Mouse (Mus musculus) CH12.LX (cell line): Measurements from ENCODE around the gene Atn1. TPM values are rescaled to one million over a fixed set of nuclear protein-coding genes. Genes with fewer than 3 reads are reported as not detected.

Experiments used
- DNase-seq: peaks from one replicate; pipeline ENCODE4 v3.0.0-alpha.2; 2013; ENCODE audit errors: extremely low read depth
- H3K27ac ChIP-seq: 2 replicates; pipeline ENCODE4 v1.5.1; 2012; ENCODE audit warnings: low read depth, mild to moderate bottlenecking, control low read depth, moderate library complexity; ENCODE audit not compliant: insufficient read depth
- H3K27me3 ChIP-seq: replicated peaks from 2 replicates; pipeline ENCODE3; 2012; ENCODE audit warnings: inconsistent platforms
- H3K36me3 ChIP-seq, 2 experiments: replicated peaks in 1 of 2; 2 replicates each; pipeline versions ENCODE3 to v1.6.1; 2012; ENCODE audit warnings: inconsistent platforms in 1 of 2, low read length in 1 of 2, mild to moderate bottlenecking in 1 of 2, mixed read lengths in 1 of 2, moderate library complexity in 1 of 2; ENCODE audit not compliant: control insufficient read depth in 1 of 2, insufficient read depth in 1 of 2
- H3K4me1 ChIP-seq, 2 experiments: 2 replicates each; pipeline ENCODE4 v1.6.1; 2012; ENCODE audit warnings: inconsistent platforms in 1 of 2, moderate library complexity in 1 of 2; ENCODE audit not compliant: insufficient read depth in 2 of 2, control insufficient read depth in 1 of 2
- H3K4me2 ChIP-seq: 2 replicates; pipeline ENCODE4 v1.6.1; 2012; ENCODE audit warnings: low read depth, mild to moderate bottlenecking, control low read depth; ENCODE audit not compliant: poor library complexity, insufficient read depth, severe bottlenecking
- H3K4me3 ChIP-seq, 3 experiments: fragments of 150-350 bp in 1 of 3; sonication (generic) in 1 of 3; replicated peaks in 1 of 3; 2 replicates each; pipeline versions ENCODE3 to v1.5.1; 2011 to 2012; ENCODE audit warnings: low read depth in 2 of 3, low read length in 2 of 3, mild to moderate bottlenecking in 2 of 3, moderate library complexity in 2 of 3, control low read depth in 1 of 3, improper control_type of control experiment in 1 of 3, inconsistent platforms in 1 of 3, mixed read lengths in 1 of 3; ENCODE audit not compliant: poor library complexity in 1 of 3
- H3K79me2 ChIP-seq: replicated peaks from 2 replicates; pipeline ENCODE4 v1.6.1; 2012; ENCODE audit warnings: mild to moderate bottlenecking, moderate library complexity; ENCODE audit not compliant: control insufficient read depth, poor library complexity, insufficient read depth, severe bottlenecking; ENCODE audit errors: extremely low read depth
- H3K9ac ChIP-seq: 2 replicates; pipeline ENCODE4 v1.6.1; 2012; ENCODE audit warnings: low read depth, mild to moderate bottlenecking, control low read depth, moderate library complexity; ENCODE audit not compliant: insufficient read depth
- H3K9me3 ChIP-seq: replicated peaks from 2 replicates; pipeline ENCODE3; 2012; ENCODE audit warnings: low read length, inconsistent platforms, mixed read lengths
- BHLHE40 ChIP-seq: IDR thresholded peaks from 2 replicates; pipeline ENCODE4 v1.6.1; 2011; ENCODE audit warnings: mild to moderate bottlenecking, low read depth, low read length, improper control_type of control experiment
- CHD1 ChIP-seq: IDR thresholded peaks from 2 replicates; pipeline ENCODE4 v1.6.1; 2012; ENCODE audit warnings: low read depth, low read length, improper control_type of control experiment, inconsistent platforms
- CTCF ChIP-seq, 2 experiments: IDR thresholded peaks in 1 of 2; conservative IDR thresholded peaks in 1 of 2; 2 replicates each; pipeline ENCODE4 v1.5.1; 2011 to 2012; ENCODE audit warnings: low read depth in 2 of 2, low read length in 2 of 2, improper control_type of control experiment in 1 of 2, inconsistent platforms in 1 of 2, mild to moderate bottlenecking in 1 of 2, moderate library complexity in 1 of 2
- ELF1 ChIP-seq: IDR thresholded peaks from 2 replicates; pipeline ENCODE4 v1.6.1; 2014; ENCODE audit warnings: low read depth, mild to moderate bottlenecking, inconsistent platforms, low read length, improper control_type of control experiment
- ETS1 ChIP-seq: conservative IDR thresholded peaks from 2 replicates; pipeline ENCODE4 v1.6.1; 2012; ENCODE audit warnings: low read depth, mild to moderate bottlenecking, inconsistent platforms, low read length, improper control_type of control experiment, moderate library complexity
- GABPA ChIP-seq: IDR thresholded peaks from 2 replicates; pipeline ENCODE4 v1.6.1; 2012; ENCODE audit warnings: low read depth, low read length, improper control_type of control experiment, inconsistent platforms; ENCODE audit not compliant: insufficient replicate concordance
- HCFC1 ChIP-seq: IDR thresholded peaks from 2 replicates; pipeline ENCODE4 v1.6.1; 2012; ENCODE audit warnings: low read depth, mild to moderate bottlenecking, inconsistent platforms, low read length, improper control_type of control experiment
- IRF4 ChIP-seq: IDR thresholded peaks from 2 replicates; pipeline ENCODE4 v1.6.1; 2014; ENCODE audit warnings: low read depth, mild to moderate bottlenecking, inconsistent platforms, low read length, improper control_type of control experiment
- JUND ChIP-seq: conservative IDR thresholded peaks from 2 replicates; pipeline ENCODE4 v1.6.1; 2011; ENCODE audit warnings: low read depth, low read length, improper control_type of control experiment
- MAFK ChIP-seq: IDR thresholded peaks from 2 replicates; pipeline ENCODE4 v1.6.1; 2011; ENCODE audit warnings: low read length, improper control_type of control experiment; ENCODE audit not compliant: insufficient replicate concordance
- MAZ ChIP-seq: IDR thresholded peaks from 2 replicates; pipeline ENCODE4 v1.6.1; 2012; ENCODE audit warnings: low read depth, mild to moderate bottlenecking, inconsistent platforms, low read length, improper control_type of control experiment, moderate library complexity
- MEF2A ChIP-seq: IDR thresholded peaks from 2 replicates; pipeline ENCODE4 v1.6.1; 2014; ENCODE audit warnings: low read depth, mild to moderate bottlenecking, inconsistent platforms, low read length, improper control_type of control experiment, borderline replicate concordance
- MXI1 ChIP-seq: IDR thresholded peaks from 2 replicates; pipeline ENCODE4 v1.6.1; 2011; ENCODE audit warnings: mild to moderate bottlenecking, low read depth, low read length, improper control_type of control experiment
- MYC ChIP-seq: IDR thresholded peaks from 2 replicates; pipeline ENCODE4 v1.6.1; 2011; ENCODE audit warnings: low read depth, mild to moderate bottlenecking, improper control_type of control experiment, low read length
- NRF1 ChIP-seq: IDR thresholded peaks from 2 replicates; pipeline ENCODE4 v1.6.1; 2014; ENCODE audit warnings: low read depth, mild to moderate bottlenecking, inconsistent platforms, low read length, improper control_type of control experiment, moderate library complexity
- PAX5 ChIP-seq: IDR thresholded peaks from 2 replicates; pipeline ENCODE4 v1.6.1; 2012; ENCODE audit warnings: low read length, inconsistent platforms, mixed read lengths
- POLR2A ChIP-seq: IDR thresholded peaks from 2 replicates; pipeline ENCODE4 v1.6.1; 2011; ENCODE audit warnings: low read depth, mild to moderate bottlenecking, improper control_type of control experiment, low read length
- POLR2AphosphoS2 ChIP-seq: IDR thresholded peaks from 2 replicates; pipeline ENCODE4 v1.6.1; 2011; ENCODE audit warnings: low read depth, low read length, improper control_type of control experiment
- RAD21 ChIP-seq: IDR thresholded peaks from 2 replicates; pipeline ENCODE4 v1.6.1; 2011; ENCODE audit warnings: low read depth, mild to moderate bottlenecking, low read length, improper control_type of control experiment, moderate library complexity
- RCOR1 ChIP-seq: conservative IDR thresholded peaks from 2 replicates; pipeline ENCODE4 v1.6.1; 2012; ENCODE audit warnings: low read depth, mild to moderate bottlenecking, inconsistent platforms, low read length, improper control_type of control experiment
- SMC3 ChIP-seq: IDR thresholded peaks from 2 replicates; pipeline ENCODE4 v1.6.1; 2011; ENCODE audit warnings: low read depth, low read length, improper control_type of control experiment
- TBP ChIP-seq: conservative IDR thresholded peaks from 2 replicates; pipeline ENCODE4 v1.6.1; 2011; ENCODE audit warnings: low read depth, low read length, improper control_type of control experiment
- TCF12 ChIP-seq: IDR thresholded peaks from 2 replicates; pipeline ENCODE4 v1.6.1; 2014; ENCODE audit warnings: low read depth, mild to moderate bottlenecking, inconsistent platforms, low read length, improper control_type of control experiment
- UBTF ChIP-seq: IDR thresholded peaks from 2 replicates; pipeline ENCODE4 v1.6.1; 2012; ENCODE audit warnings: low read depth, mild to moderate bottlenecking, inconsistent platforms, low read length, improper control_type of control experiment, moderate library complexity
- ZC3H11A ChIP-seq: IDR thresholded peaks from 2 replicates; pipeline ENCODE4 v1.6.1; 2012; ENCODE audit warnings: low read depth, mild to moderate bottlenecking, inconsistent platforms, low read length, improper control_type of control experiment
- ZMIZ1 ChIP-seq: IDR thresholded peaks from 2 replicates; pipeline ENCODE4 v1.6.1; 2012; ENCODE audit warnings: low read depth, mild to moderate bottlenecking, inconsistent platforms, low read length, improper control_type of control experiment
- dilution Hi-C: fragments of 300-500 bp; cut with MboI; formaldehyde crosslinking; loops from 2 replicates; pipeline ENCODE4 v1.14.3; 2020; ENCODE audit warnings: low sequenced_read_pairs; ENCODE audit not compliant: extremely low pct_unique_long_range_greater_than_20kb, extremely low pct_ligation_motif_present
- in situ Hi-C: fragments of 300-500 bp; cut with MboI; formaldehyde crosslinking; loops from 3 replicates; pipeline ENCODE4 v1.14.3; 2019; ENCODE audit warnings: low sequenced_read_pairs, low pct_ligation_motif_present, low pct_unique_long_range_greater_than_20kb, mixed read lengths
- polyA plus RNA-seq: library from polyadenylated mRNA; unstranded; fragments of >175 nt; gene quantifications from 2 replicates; pipeline ENCODE4 v1.2.1, GENCODE M21; 2012; ENCODE audit warnings: low read depth; ENCODE audit not compliant: insufficient read length
- total RNA-seq, 2 experiments: library from RNA; depleted of rRNA; stranded (reverse); fragments of 300-350 nt in 1 of 2; fragments of >200 nt in 1 of 2; gene quantifications; 2 replicates each; pipeline ENCODE4 v1.2.3; 2012 to 2014

Gene Atn1
- total and polyA plus RNA-seq, 3 experiments, result 1.7 to 35.1 (median 4.6) TPM

DNA sequence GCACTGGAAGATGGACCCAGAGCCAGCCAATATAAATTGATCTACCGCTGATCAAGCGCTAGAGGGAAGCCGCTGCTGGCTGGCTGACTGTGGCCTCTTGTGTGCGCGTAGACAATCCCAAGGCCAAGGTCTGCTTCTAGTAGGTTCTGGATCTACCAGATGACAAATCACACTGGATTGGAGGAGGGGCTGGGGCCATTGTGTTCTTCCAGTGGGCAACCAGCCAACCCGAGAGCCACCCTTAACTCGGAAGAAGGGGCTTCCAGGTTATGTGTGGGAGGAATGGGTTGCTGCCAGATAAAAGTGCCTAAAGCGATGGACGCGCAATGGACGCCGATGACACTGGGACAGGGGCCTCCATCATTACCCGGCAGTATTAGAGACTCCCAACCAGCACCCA is 38.4 kb downstream of the Atn1 start:
- H3K79me2 ChIP-seq, result peaks cover 20% of the 10 kb centered on the region
- no peak overlapping the region for H3K4me3 ChIP-seq
- no peaks in the 10 kb centered on the region for H3K27me3 ChIP-seq
- peaks cover 31 to 77% of the 10 kb centered on the region in 2 experiments for H3K4me1 ChIP-seq
- no peak overlapping the region for H3K9ac ChIP-seq
- TF ChIP-seq BHLHE40 (no peak), ETS1 (no peak), JUND (no peak), ZMIZ1 (no peak), MAFK (no peak), PAX5 (no peak), RCOR1 (no peak), TBP (no peak), ELF1 (no peak), MAZ (no peak), TCF12 (no peak), IRF4 (no peak), HCFC1 (no peak), SMC3 (no peak), ZC3H11A (no peak), POLR2AphosphoS2 (no peak), MYC (no peak), RAD21 (no peak)
- TF ChIP-seq, all 38 proteins: peak for 0
- H3K4me2 ChIP-seq, result no peak overlapping the region
- H3K9me3 ChIP-seq, result no peaks in the 10 kb centered on the region
- H3K36me3 ChIP-seq, result peaks cover 46 to 87% of the 10 kb centered on the region in 2 experiments
- in situ Hi-C loops, result no loop called here
- dilution Hi-C loops, result no loop called here
- no peak for DNase-seq
- no peak overlapping the region for H3K27ac ChIP-seq

DNA sequence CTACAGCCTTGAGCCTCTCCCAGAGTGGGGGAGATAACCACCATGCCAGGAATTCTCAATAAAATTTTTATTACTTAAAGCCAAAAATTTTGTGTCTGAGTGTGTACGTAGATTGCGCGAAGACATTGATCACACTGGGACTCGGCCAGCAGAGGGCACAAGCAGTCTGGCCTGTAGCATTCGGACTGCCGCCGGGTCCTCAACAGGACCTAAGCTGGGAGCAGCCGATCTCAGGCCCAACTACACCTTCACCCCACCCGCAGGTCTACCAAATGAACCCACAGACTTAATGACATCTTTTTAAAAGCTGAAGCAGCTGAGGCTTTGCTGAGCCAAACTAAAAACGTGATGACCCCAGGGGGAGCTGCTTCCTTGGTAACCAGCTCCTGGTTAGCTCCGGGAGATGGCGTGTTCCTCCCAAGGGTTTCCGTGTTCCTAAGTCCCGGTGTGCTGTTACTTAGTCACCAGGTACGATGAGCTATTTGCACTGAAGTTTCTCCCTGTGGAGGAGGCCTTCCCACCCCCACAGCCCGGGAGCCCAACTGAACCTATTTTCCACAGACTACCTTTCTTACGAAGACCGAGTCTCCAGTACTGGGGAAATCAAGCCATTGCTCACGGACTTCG is 39.3 kb downstream of the Atn1 start:
- Histone ChIP-seq H3K79me2 (peaks cover 28% of the 10 kb centered on the region), H3K9ac (no peak overlapping the region), H3K36me3 (peaks cover 43 to 84% of the 10 kb centered on the region in 2 experiments), H3K4me2 (no peak overlapping the region), H3K9me3 (no peaks in the 10 kb centered on the region), H3K4me1 (peaks cover 27 to 69% of the 10 kb centered on the region in 2 experiments), H3K4me3 (no peak overlapping the region), H3K27ac (no peak overlapping the region), H3K27me3 (no peaks in the 10 kb centered on the region)
- peak; percentile 97 for TF ChIP-seq SMC3
- peak; percentile 90 for TF ChIP-seq RAD21
- no peak for TF ChIP-seq GABPA
- no peak for TF ChIP-seq CHD1
- no peak; the same call in 1 of the 2 replicates for TF ChIP-seq POLR2A
- peak; percentile 52; the same call in 1 of the 2 replicates for TF ChIP-seq MXI1
- peak; percentile 54; the same call in 1 of the 2 replicates for TF ChIP-seq MAZ
- TF ChIP-seq MEF2A, result peak; percentile 38; the same call in 1 of the 2 replicates
- TF ChIP-seq IRF4, result peak; percentile 55
- peak in 1 of 2 experiments; percentile 93; a peak in 3 of 4 replicates for TF ChIP-seq CTCF (conservative IDR thresholded peaks at IDR 0.05 in 1 of 2, IDR thresholded peaks at IDR 0.05 in 1 of 2; ENCODE audit: low read depth in 2 of 2, low read length in 2 of 2)
- TF ChIP-seq UBTF, result no peak
- peak; percentile 91 for TF ChIP-seq ZC3H11A
- no peak for TF ChIP-seq NRF1
- peak; percentile 71 for DNase-seq
- dilution Hi-C loops (no loop called here), in situ Hi-C loops (no loop called here)
